Mouse (Mus musculus): Measurements from ENCODE around the gene Abcc9.

GRCm38 (mm10) chr6:142540561-142541160 lies 161.5 kb downstream of the Abcc9 start:
- no peak for TF ChIP-seq CTCF (conservative IDR thresholded peaks at IDR 0.05 in 1 of 2, IDR thresholded peaks at IDR 0.05 in 1 of 2; ENCODE audit: low read depth in 2 of 2, low read length in 2 of 2)
- TF ChIP-seq ZC3H11A (IDR thresholded peaks at IDR 0.05; ENCODE audit: low read depth, low read length): no peak
- no peak for TF ChIP-seq POLR2A (IDR thresholded peaks at IDR 0.05; ENCODE audit: low read depth, low read length)
